Mouse (Mus musculus): ENCODE data around the gene Dmxl2.

Gene Dmxl2

DNA sequence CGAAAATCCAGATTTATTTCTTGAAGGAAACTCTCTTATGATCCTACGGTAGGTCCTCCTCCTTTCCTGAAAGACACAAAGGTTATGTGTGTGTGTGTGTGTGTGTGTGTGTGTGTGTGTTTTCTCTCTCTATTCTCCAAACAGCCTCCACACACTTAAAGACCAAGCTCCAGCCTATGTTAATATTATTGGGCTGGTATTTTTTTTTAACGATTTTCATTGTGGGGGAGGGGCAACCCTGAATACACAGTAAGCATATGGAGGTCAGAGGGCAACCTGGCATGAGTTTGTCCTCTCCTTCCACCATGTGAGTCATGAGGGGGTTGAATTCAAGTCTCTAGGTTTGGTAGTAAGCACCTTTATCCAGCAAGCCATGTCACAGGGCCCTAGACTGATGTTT is 1.6 kb downstream of the Dmxl2 start:
- DNase-seq (ENCODE audit: low read depth, low spot score) = no peak

- DNase-seq (ENCODE audit: low read depth, low spot score) = no peak
Observed at GRCm38 (mm10) chr9:54499291-54499690, 2.1 kb downstream of the Dmxl2 start.

DNA sequence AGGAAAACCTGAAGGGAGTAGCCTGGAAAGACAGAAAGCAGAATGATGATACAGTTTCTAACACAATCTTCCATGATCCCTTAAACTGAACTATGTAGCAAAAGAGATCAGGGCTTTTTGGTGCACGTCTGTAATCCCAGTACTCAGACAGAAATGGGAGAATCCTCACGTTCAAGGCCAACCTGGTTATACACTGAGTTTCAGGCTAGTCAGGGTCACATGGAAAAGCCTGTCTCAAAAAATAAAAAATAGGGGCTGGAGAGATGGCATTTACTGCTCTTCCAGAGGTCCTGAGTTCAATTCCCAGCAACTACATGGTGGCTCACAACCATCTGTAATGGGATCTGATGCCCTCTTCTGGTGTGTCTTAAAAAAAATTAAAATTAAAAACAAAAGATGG is 11.0 kb downstream of the Dmxl2 start:
- DNase-seq (ENCODE audit: low read depth, low spot score) = no peak

DNA sequence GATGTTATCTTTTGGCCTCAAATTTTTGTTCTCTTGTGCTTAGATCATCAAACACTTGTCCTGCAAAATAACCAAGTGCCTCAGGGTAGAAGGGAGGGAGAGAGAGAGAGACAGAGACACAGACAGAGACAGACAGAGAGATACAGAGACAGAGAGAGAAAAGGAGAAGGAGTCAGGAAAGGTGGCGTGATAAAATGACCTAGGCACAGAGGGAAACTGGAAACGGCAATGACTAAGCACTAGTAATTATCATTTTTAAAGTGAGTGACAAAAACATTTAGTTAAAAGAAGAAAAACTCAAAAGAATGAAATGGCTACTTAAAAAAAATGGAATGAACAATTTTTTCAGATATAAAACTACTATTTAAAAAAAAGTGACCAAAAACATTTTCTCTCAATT is 11.8 kb downstream of the Dmxl2 start:
- no peak for DNase-seq (ENCODE audit: low read depth, low spot score)

DNA sequence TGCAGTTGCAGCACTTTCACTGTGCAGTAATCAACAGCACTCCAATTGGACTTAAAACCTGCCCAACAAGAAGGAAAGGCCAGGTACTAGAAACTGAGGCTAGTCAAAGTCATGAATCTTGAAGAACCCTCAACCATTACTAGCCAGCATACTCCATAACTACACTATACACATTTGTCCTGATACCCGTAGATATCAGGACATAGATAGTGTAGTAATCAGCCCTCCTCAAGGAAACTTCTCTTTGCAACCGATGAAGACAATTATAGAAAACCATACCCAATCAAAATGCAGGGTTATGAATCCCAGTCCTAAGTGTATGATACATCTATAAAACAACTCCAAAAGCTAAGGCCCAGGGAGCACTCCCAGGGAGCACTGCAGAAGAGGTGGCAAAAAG is 16.5 kb downstream of the Dmxl2 start:
- no peak for DNase-seq (ENCODE audit: low read depth, low spot score)

DNA sequence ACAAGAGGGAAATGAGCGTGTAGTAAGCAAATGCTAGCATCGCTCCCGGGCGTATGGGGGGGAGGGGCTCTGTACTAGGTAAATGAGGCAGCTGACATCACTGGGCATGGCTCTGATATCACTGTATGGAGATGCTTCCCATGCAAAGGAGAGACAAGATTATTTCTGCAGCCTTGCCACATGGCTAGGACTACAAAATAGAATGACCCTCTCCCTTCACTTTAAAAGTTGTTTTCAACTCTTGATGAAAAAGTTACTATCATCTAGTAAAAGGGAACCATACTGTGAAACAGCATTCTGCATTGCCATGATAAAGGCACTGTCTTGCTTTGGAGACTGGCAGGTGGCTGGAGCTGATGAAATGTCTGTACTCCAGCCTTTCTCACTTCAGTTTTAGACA is 18.2 kb downstream of the Dmxl2 start:
- peak; percentile 26 for DNase-seq (ENCODE audit: low read depth, low spot score)

- DNase-seq (ENCODE audit: low read depth, low spot score) = no peak
Observed at GRCm38 (mm10) chr9:54482763-54483162, 18.7 kb downstream of the Dmxl2 start.

DNA sequence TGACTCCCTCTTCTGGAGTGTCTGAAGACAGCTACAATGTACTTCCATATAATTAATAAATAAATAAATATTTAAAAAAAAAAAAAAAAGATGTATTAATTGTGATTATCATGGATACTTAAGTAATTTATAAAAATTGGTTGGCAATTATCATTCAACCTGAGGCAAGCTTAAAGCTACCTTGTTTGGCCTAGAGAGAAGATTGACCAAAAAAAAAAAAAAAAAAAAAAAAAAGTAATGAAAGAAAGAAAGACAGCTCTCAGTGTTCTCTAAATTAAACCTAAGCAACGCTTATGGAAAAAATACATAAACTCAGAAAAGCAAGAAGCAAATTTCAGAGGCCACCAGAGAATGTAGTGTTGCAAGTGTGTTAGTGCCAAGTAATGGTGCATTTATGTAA is 22.4 kb downstream of the Dmxl2 start:
- no peak for DNase-seq (ENCODE audit: low read depth, low spot score)

DNA sequence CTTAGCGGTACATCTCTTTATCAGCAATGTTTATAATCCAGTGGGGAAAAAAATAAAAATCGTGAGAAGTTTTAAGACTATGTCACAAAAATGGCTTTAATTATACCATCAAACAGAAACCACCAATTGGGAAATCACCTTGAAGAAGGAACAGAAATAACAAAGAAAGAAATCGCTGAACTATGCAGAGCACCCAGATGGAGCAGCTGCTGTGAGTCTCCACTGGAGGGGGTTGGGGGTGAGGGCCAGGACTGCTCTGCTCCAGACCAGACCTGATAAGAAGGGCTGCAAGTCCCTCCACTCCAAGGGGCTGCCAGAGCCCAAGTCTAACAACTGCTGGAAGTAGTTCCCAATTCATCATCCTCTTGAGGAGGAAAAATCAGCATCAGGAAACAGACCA is 23.3 kb downstream of the Dmxl2 start:
- DNase-seq (ENCODE audit: low read depth, low spot score) = no peak

- no peak for DNase-seq (ENCODE audit: low read depth, low spot score)
Observed at GRCm38 (mm10) chr9:54474546-54474945, 26.9 kb downstream of the Dmxl2 start.

DNA sequence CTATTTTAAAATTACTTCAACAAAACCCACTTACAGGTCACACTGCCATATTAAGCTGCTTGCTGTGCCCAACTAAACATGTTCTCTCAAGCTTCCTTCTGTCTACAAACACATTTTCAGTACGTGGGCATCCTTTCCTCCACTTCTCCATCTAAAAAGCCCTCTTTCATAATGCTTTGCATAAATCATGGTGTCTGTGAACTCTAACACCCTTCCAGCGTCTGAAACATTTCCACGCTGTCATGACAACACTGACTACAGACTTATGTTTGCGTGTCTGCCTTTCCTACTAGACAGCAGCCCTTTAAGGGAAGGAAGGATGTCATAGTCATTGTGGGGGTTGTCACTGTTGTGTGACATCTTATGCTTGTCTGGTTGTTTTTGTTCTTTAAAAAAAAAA is 27.4 kb downstream of the Dmxl2 start:
- no peak for DNase-seq (ENCODE audit: low read depth, low spot score)

DNA sequence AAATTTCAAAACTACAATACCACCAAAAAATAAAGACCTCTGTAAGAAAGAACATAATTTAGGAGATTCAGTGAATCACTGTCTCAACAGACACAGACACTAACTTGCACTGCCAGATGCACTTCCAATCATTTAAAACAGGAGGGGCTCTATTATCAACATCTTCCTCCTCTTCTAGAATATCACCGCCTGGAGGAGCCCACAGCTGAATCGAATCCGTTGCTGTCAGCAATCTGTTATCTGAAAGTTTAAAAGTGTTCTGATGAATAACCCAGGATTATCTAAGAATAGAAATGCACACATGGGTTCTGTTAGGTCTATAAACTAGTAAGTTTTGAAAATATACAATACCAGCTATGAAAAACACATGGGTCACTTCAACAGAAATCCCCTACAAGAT is 28.6 kb downstream of the Dmxl2 start:
- no peak for DNase-seq (ENCODE audit: low read depth, low spot score)

GRCm38 (mm10) chr9:54469339-54469738 is 32.1 kb downstream of the Dmxl2 start:
- DNase-seq (ENCODE audit: low read depth, low spot score) = no peak

GRCm38 (mm10) chr9:54467433-54467933 is 33.9 kb downstream of the Dmxl2 start:
- DNase-seq (ENCODE audit: low read depth, low spot score) = peak; percentile 5

- DNase-seq (ENCODE audit: low read depth, low spot score) = no peak
Observed at GRCm38 (mm10) chr9:54463483-54464054, 37.9 kb downstream of the Dmxl2 start.

DNA sequence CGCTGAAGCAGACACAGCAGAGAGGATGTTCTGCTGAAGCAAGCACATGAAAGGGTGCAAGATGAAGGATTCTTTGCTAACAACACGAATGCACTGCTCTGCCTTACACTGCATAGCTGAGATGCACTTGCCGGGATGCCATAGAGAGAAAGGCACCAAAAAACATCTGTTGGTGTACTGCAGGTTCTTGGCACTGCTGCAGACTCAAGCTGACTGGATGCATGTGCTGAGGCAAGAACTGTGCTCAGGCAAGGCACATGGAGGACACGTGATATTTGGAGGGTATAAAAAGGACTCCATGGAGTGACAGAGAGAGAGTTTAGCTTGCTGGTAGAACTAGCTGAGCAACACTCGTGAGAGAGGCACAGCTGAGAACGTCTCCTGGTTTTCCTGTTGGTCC is 62.4 kb downstream of the Dmxl2 start:
- DNase-seq (ENCODE audit: low read depth, low spot score) = no peak

- DNase-seq (ENCODE audit: low read depth, low spot score) = peak; percentile 64
Observed at GRCm38 (mm10) chr9:54438246-54438645, 63.2 kb downstream of the Dmxl2 start.

- peak; percentile 37 for DNase-seq (ENCODE audit: low read depth, low spot score)
Observed at GRCm38 (mm10) chr9:54416238-54416637, 85.2 kb downstream of the Dmxl2 start.

DNA sequence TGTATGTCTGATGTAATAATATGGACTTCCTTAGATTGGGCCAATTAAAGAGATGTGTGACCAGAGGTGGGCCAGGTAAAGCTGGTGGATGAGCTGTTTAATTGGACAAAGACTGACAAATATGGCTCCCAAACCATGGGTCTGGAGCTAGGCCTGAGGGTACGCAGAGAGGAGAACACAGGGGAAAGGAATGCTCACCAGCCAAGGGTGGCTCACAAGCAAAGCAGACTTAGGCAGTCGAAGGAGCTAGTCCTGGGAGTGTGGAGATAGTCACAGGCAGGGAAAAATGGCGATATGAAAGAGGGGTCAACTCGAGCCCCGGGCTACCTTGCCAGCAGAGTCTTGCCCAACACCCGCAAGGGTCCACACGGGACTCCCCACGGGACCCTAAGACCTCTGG is 144.7 kb downstream of the Dmxl2 start:
- DNase-seq (ENCODE audit: low read depth, low spot score) = peak; percentile 62

- peak; percentile 52 for DNase-seq (ENCODE audit: low read depth, low spot score)
Observed at GRCm38 (mm10) chr9:54342026-54342425, 159.4 kb downstream of the Dmxl2 start.

DNA sequence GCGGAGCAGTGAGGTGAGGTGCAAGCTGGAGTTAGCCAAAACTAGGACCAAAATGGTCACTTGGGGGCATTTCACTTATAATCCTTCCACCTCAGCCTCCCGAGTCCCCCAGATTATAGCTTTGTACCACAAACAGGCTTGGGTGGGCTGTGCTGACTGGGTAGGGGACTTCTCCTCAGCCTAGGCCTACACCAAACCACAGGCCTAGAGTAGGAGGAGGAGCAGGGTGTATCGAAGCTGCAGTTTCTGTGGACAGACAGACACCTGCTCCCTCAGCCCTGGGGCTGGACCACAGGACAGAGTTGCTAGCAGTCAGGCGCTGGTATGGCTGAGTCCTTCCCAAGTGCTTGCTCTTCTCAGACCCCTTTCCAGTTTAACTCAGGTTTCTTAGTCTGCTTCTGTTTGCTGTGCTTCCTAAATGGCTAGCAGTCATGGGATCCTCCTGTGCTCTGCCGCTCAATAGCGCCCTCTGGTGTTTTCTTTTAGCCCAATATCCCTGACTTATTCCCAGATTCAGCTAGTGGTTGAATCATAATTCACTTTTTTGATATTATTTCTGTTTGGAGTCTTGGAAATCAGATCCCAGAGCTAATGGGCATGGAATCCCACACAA is 164.8 kb downstream of the Dmxl2 start:
- DNase-seq (ENCODE audit: low read depth, low spot score) = peak; percentile 69

DNA sequence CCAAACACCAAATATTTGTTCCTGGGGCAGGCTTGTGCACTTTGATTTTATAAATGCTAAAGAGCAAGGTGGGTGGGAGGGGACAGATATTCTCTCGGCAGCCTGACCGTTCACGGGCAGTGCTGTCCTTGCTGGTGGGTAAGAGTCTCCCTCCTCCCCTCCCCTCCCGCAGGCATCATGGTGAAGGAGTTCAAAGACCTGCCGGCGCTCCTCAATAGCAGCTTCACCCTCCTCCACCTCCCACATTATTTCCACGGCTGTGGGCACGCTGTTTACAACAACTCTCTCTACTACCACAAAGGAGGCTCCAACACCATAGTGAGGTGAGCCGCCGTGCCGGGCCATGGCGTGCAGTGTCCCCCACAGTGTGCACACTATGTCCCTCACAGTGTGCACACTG is 165.8 kb downstream of the Dmxl2 start:
- DNase-seq (ENCODE audit: low read depth, low spot score) = no peak

GRCm38 (mm10) chr9:54329201-54329600 is 172.2 kb downstream of the Dmxl2 start:
- DNase-seq (ENCODE audit: low read depth, low spot score) = no peak

- DNase-seq (ENCODE audit: low read depth, low spot score) = peak; percentile 48
Observed at GRCm38 (mm10) chr9:54323456-54323855, 178.0 kb downstream of the Dmxl2 start.
